Mouse (Mus musculus): ENCODE results near the gene Acaa1a. TPM values are rescaled to one million over a fixed set of nuclear protein-coding genes. Genes with fewer than 3 reads are reported as not detected.

Gene Acaa1a
- polyA plus RNA-seq, 1 experiment, result 212 TPM

GRCm38 (mm10) chr9:119323260-119323645, 16.2 kb upstream of the Acaa1a start:
- no peaks in the 10 kb centered on the region for H3K36me3 ChIP-seq (ENCODE audit: control insufficient read depth, insufficient read depth, low read length)
- WGBS, result 7% methylated on average over 9 of the region's 9 CpGs
- H3K27ac ChIP-seq (ENCODE audit: control insufficient read depth, insufficient read depth, low read length), result peak overlapping the region; percentile 83
- no peak for DNase-seq
- TF ChIP-seq POLR2A (IDR thresholded peaks at IDR 0.05; ENCODE audit: control insufficient read depth, extremely low read depth, insufficient read depth, low read length, poor library complexity), result no peak
- no peak for TF ChIP-seq CTCF (IDR thresholded peaks at IDR 0.05; ENCODE audit: borderline replicate concordance, control insufficient read depth, extremely low read depth, insufficient read depth, low read length, poor library complexity)
- H3K4me1 ChIP-seq (replicated peaks; ENCODE audit: control insufficient read depth, insufficient read depth, low read length), result peaks cover 9% of the 10 kb centered on the region
- peak overlapping the region; percentile 52 for H3K4me3 ChIP-seq (ENCODE audit: control insufficient read depth, insufficient read depth, low read length)
- H3K27me3 ChIP-seq (ENCODE audit: control insufficient read depth, insufficient read depth, low read length), result no peaks in the 10 kb centered on the region

GRCm38 (mm10) chr9:119324130-119324529, 15.3 kb upstream of the Acaa1a start:
- TF ChIP-seq POLR2A (IDR thresholded peaks at IDR 0.05; ENCODE audit: control insufficient read depth, extremely low read depth, insufficient read depth, low read length, poor library complexity) (no peak), CTCF (IDR thresholded peaks at IDR 0.05; ENCODE audit: borderline replicate concordance, control insufficient read depth, extremely low read depth, insufficient read depth, low read length, poor library complexity) (no peak)
- WGBS, result 49% methylated on average over 1 of the region's 1 CpGs
- DNase-seq, result no peak
- Histone ChIP-seq H3K27ac (ENCODE audit: control insufficient read depth, insufficient read depth, low read length) (no peak overlapping the region), H3K4me1 (replicated peaks; ENCODE audit: control insufficient read depth, insufficient read depth, low read length) (peaks cover 9% of the 10 kb centered on the region), H3K4me3 (ENCODE audit: control insufficient read depth, insufficient read depth, low read length) (no peak overlapping the region), H3K27me3 (ENCODE audit: control insufficient read depth, insufficient read depth, low read length) (no peaks in the 10 kb centered on the region), H3K36me3 (ENCODE audit: control insufficient read depth, insufficient read depth, low read length) (no peaks in the 10 kb centered on the region)

- Histone ChIP-seq H3K4me1 (replicated peaks; ENCODE audit: control insufficient read depth, insufficient read depth, low read length) (no peaks in the 10 kb centered on the region; the same call in 1 of the 2 replicates), H3K27ac (ENCODE audit: control insufficient read depth, insufficient read depth, low read length) (no peak overlapping the region), H3K27me3 (ENCODE audit: control insufficient read depth, insufficient read depth, low read length) (no peaks in the 10 kb centered on the region), H3K36me3 (ENCODE audit: control insufficient read depth, insufficient read depth, low read length) (no peaks in the 10 kb centered on the region), H3K4me3 (ENCODE audit: control insufficient read depth, insufficient read depth, low read length) (no peak overlapping the region)
- no peak for TF ChIP-seq POLR2A (IDR thresholded peaks at IDR 0.05; ENCODE audit: control insufficient read depth, extremely low read depth, insufficient read depth, low read length, poor library complexity)
- TF ChIP-seq CTCF (IDR thresholded peaks at IDR 0.05; ENCODE audit: borderline replicate concordance, control insufficient read depth, extremely low read depth, insufficient read depth, low read length, poor library complexity), result no peak
- no peak for DNase-seq
- 15% methylated on average over 3 of the region's 3 CpGs for WGBS
Measured at GRCm38 (mm10) chr9:119328488-119328887, 11.0 kb upstream of the Acaa1a start.

GRCm38 (mm10) chr9:119330186-119330963, 9.1 kb upstream of the Acaa1a start:
- WGBS, result 88% methylated on average over 15 of the region's 15 CpGs
- H3K27me3 ChIP-seq (ENCODE audit: control insufficient read depth, insufficient read depth, low read length), result no peaks in the 10 kb centered on the region
- DNase-seq, result no peak
- no peaks in the 10 kb centered on the region for H3K36me3 ChIP-seq (ENCODE audit: control insufficient read depth, insufficient read depth, low read length)
- peaks cover 11% of the 10 kb centered on the region for H3K4me1 ChIP-seq (replicated peaks; ENCODE audit: control insufficient read depth, insufficient read depth, low read length)
- no peak overlapping the region for H3K4me3 ChIP-seq (ENCODE audit: control insufficient read depth, insufficient read depth, low read length)
- TF ChIP-seq CTCF (IDR thresholded peaks at IDR 0.05; ENCODE audit: borderline replicate concordance, control insufficient read depth, extremely low read depth, insufficient read depth, low read length, poor library complexity) (no peak), POLR2A (IDR thresholded peaks at IDR 0.05; ENCODE audit: control insufficient read depth, extremely low read depth, insufficient read depth, low read length, poor library complexity) (no peak)
- H3K27ac ChIP-seq (ENCODE audit: control insufficient read depth, insufficient read depth, low read length), result no peak overlapping the region

GRCm38 (mm10) chr9:119334324-119334723, 5.2 kb upstream of the Acaa1a start:
- Histone ChIP-seq H3K36me3 (ENCODE audit: control insufficient read depth, insufficient read depth, low read length) (no peaks in the 10 kb centered on the region), H3K27me3 (ENCODE audit: control insufficient read depth, insufficient read depth, low read length) (no peaks in the 10 kb centered on the region), H3K4me3 (ENCODE audit: control insufficient read depth, insufficient read depth, low read length) (no peak overlapping the region), H3K4me1 (replicated peaks; ENCODE audit: control insufficient read depth, insufficient read depth, low read length) (peaks cover 18% of the 10 kb centered on the region), H3K27ac (ENCODE audit: control insufficient read depth, insufficient read depth, low read length) (0 out of 2 replicates have a peak overlapping the region, but pooled peaks have one; percentile 13)
- 10% methylated on average over 10 of the region's 10 CpGs for WGBS
- TF ChIP-seq CTCF (IDR thresholded peaks at IDR 0.05; ENCODE audit: borderline replicate concordance, control insufficient read depth, extremely low read depth, insufficient read depth, low read length, poor library complexity) (no peak), POLR2A (IDR thresholded peaks at IDR 0.05; ENCODE audit: control insufficient read depth, extremely low read depth, insufficient read depth, low read length, poor library complexity) (no peak)
- DNase-seq, result no peak

- no peak overlapping the region for H3K4me3 ChIP-seq (ENCODE audit: control insufficient read depth, insufficient read depth, low read length)
- TF ChIP-seq POLR2A (IDR thresholded peaks at IDR 0.05; ENCODE audit: control insufficient read depth, extremely low read depth, insufficient read depth, low read length, poor library complexity) (no peak), CTCF (IDR thresholded peaks at IDR 0.05; ENCODE audit: borderline replicate concordance, control insufficient read depth, extremely low read depth, insufficient read depth, low read length, poor library complexity) (no peak)
- 0 out of 2 replicates have a peak overlapping the region, but pooled peaks have one; percentile 13 for H3K27ac ChIP-seq (ENCODE audit: control insufficient read depth, insufficient read depth, low read length)
- H3K36me3 ChIP-seq (ENCODE audit: control insufficient read depth, insufficient read depth, low read length), result no peaks in the 10 kb centered on the region
- no peak for DNase-seq
- WGBS, result 92% methylated on average over 2 of the region's 2 CpGs
- H3K27me3 ChIP-seq (ENCODE audit: control insufficient read depth, insufficient read depth, low read length), result no peaks in the 10 kb centered on the region
- peaks cover 19% of the 10 kb centered on the region for H3K4me1 ChIP-seq (replicated peaks; ENCODE audit: control insufficient read depth, insufficient read depth, low read length)
Measured at GRCm38 (mm10) chr9:119334834-119335233, 4.6 kb upstream of the Acaa1a start.

Measured in thymus, adult 2 months (tissue).